Mouse (Mus musculus) intestine, embryonic 16.5 days (tissue): Measurements from ENCODE around the gene Arhgef19. TPM values are rescaled to one million over a fixed set of nuclear protein-coding genes. Genes with fewer than 3 reads are reported as not detected.
A peak's percentile ranks its signal among the peaks of the same experiment; 100 is the strongest.

Source experiments
- ATAC-seq: fragments of 200-750 bp; cut with Nextera tagmentation; 2 replicates; pipeline ENCODE4 v1.8.0; 2017; ENCODE audit warnings: moderate TSS enrichment, moderate library complexity
- H3K27ac ChIP-seq: fragments of 300-500 bp; sonication (generic); 2 replicates; pipeline ENCODE4 v1.5.1; 2014; ENCODE audit warnings: mild to moderate bottlenecking, low read length
- H3K27me3 ChIP-seq: fragments of 300-500 bp; sonication (generic); replicated peaks from 2 replicates; pipeline ENCODE4 v1.6.1; 2014; ENCODE audit warnings: low read length, control low read depth, mixed read lengths; ENCODE audit not compliant: control insufficient read depth, insufficient read depth
- H3K36me3 ChIP-seq: fragments of 300-500 bp; sonication (generic); 2 replicates; pipeline ENCODE4 v1.6.1; 2014; ENCODE audit warnings: low read length, control low read depth; ENCODE audit not compliant: control insufficient read depth, insufficient read depth
- H3K4me1 ChIP-seq: fragments of 300-500 bp; sonication (generic); 2 replicates; pipeline ENCODE4 v1.6.1; 2014; ENCODE audit warnings: low read length, control low read depth, mixed read lengths; ENCODE audit not compliant: control insufficient read depth, insufficient read depth
- H3K4me2 ChIP-seq: fragments of 300-500 bp; sonication (generic); 2 replicates; pipeline ENCODE4 v1.6.1; 2014; ENCODE audit warnings: low read depth, low read length, control low read depth
- H3K4me3 ChIP-seq: fragments of 300-500 bp; sonication (generic); 2 replicates; pipeline ENCODE4 v1.5.1; 2014; ENCODE audit warnings: mild to moderate bottlenecking, low read length
- H3K9ac ChIP-seq: fragments of 300-500 bp; sonication (generic); 2 replicates; pipeline ENCODE4 v1.6.1; 2014; ENCODE audit warnings: low read depth, low read length
- H3K9me3 ChIP-seq: fragments of 300-500 bp; sonication (generic); 2 replicates; pipeline ENCODE4 v1.6.1; 2016; ENCODE audit warnings: low read length, control low read depth; ENCODE audit not compliant: control insufficient read depth
- WGBS: fragments of 180-500 bp; shearing (Covaris S2); extraction: QIAGEN DNeasy Blood & Tissue Kit; methylation state at CpG from one replicate; pipeline ENCODE4 v1.1.7; 2014; 5-methylcytosine and 5-hydroxymethylcytosine counted together
- polyA plus RNA-seq: library from polyadenylated mRNA; unstranded; fragments of >200 nt; fragmentation: Nextera tagmentation; extraction: Ambion mirVana; gene quantifications from 2 replicates; pipeline ENCODE4 v1.2.1, GENCODE M21; 2015

Arhgef19 gene
- polyA plus RNA-seq: 15.0 and 15.1 TPM in 2 replicates

- Histone ChIP-seq H3K9me3 (no peaks in the 10 kb centered on the region), H3K27ac (peak within 1 kb of the TSS; percentile 76), H3K4me2 (peak within 1 kb of the TSS; percentile 88), H3K9ac (peak within 1 kb of the TSS; percentile 65), H3K4me3 (peak within 1 kb of the TSS; percentile 48), H3K27me3 (no peaks in the 10 kb centered on the region; the same call in 1 of the 2 replicates), H3K4me1 (peaks cover 52% of the 10 kb centered on the region), H3K36me3 (no peaks in the 10 kb centered on the region)
- under 1% methylated on average over 31 of the region's 31 CpGs for WGBS
- peak; percentile 90 for ATAC-seq
Observed at GRCm38 (mm10) chr4:141239388-141240125, at the start of gene Arhgef19. Arhgef19 (plus strand) TSS chr4:141239499.

GRCm38 (mm10) chr4:141191294-141191693, 48.0 kb upstream of the Arhgef19 start:
- 92% methylated on average over 7 of the region's 7 CpGs for WGBS
- no peaks in the 10 kb centered on the region for H3K27me3 ChIP-seq
- H3K36me3 ChIP-seq: peaks cover 8% of the 10 kb centered on the region
- peaks cover 12% of the 10 kb centered on the region for H3K4me1 ChIP-seq
- no peak overlapping the region for H3K4me3 ChIP-seq
- ATAC-seq: no peak
- no peaks in the 10 kb centered on the region for H3K9me3 ChIP-seq
- H3K27ac ChIP-seq: no peak overlapping the region
- H3K9ac ChIP-seq: no peak overlapping the region
- H3K4me2 ChIP-seq: no peak overlapping the region

- Histone ChIP-seq H3K27ac (no peak overlapping the region), H3K4me1 (no peaks in the 10 kb centered on the region), H3K9ac (no peak overlapping the region), H3K4me3 (no peak overlapping the region), H3K27me3 (no peaks in the 10 kb centered on the region), H3K36me3 (peaks cover 21% of the 10 kb centered on the region), H3K9me3 (no peaks in the 10 kb centered on the region), H3K4me2 (no peak overlapping the region)
- 89% methylated on average over 6 of the region's 6 CpGs for WGBS
- no peak for ATAC-seq
Observed at GRCm38 (mm10) chr4:141194553-141194952, 44.7 kb upstream of the Arhgef19 start.

- H3K9ac ChIP-seq: no peak overlapping the region
- H3K9me3 ChIP-seq: no peaks in the 10 kb centered on the region
- no peak overlapping the region for H3K4me2 ChIP-seq
- H3K36me3 ChIP-seq: peaks cover 25% of the 10 kb centered on the region
- no peaks in the 10 kb centered on the region for H3K27me3 ChIP-seq
- H3K4me1 ChIP-seq: 0 out of 2 replicates have a peak, but pooled peaks cover 2% of the 10 kb centered on the region
- peak; percentile 97 for ATAC-seq
- peak overlapping the region; percentile 38 for H3K27ac ChIP-seq
- 83% methylated on average over 13 of the region's 13 CpGs for WGBS
- H3K4me3 ChIP-seq: no peak overlapping the region
Observed at GRCm38 (mm10) chr4:141196981-141197685, 42.2 kb upstream of the Arhgef19 start.

- no peak for ATAC-seq
- H3K36me3 ChIP-seq: peaks cover 25% of the 10 kb centered on the region
- WGBS: 82% methylated on average over 13 of the region's 13 CpGs
Observed at GRCm38 (mm10) chr4:141197686-141198035, 41.6 kb upstream of the Arhgef19 start.

GRCm38 (mm10) chr4:141200906-141201305, 38.4 kb upstream of the Arhgef19 start:
- no peak overlapping the region for H3K27ac ChIP-seq
- H3K4me2 ChIP-seq: no peak overlapping the region
- peaks cover 22% of the 10 kb centered on the region for H3K36me3 ChIP-seq
- no peak for ATAC-seq
- no peaks in the 10 kb centered on the region for H3K27me3 ChIP-seq
- H3K9ac ChIP-seq: no peak overlapping the region
- 72% methylated on average over 11 of the region's 11 CpGs for WGBS
- no peaks in the 10 kb centered on the region for H3K9me3 ChIP-seq
- 0 out of 2 replicates have a peak, but pooled peaks cover 2% of the 10 kb centered on the region for H3K4me1 ChIP-seq
- H3K4me3 ChIP-seq: no peak overlapping the region

More at GRCm38 (mm10) chr4:141197686-141198035, 41.6 kb upstream of the Arhgef19 start:
- no peak overlapping the region for H3K27ac ChIP-seq
- H3K4me2 ChIP-seq: no peak overlapping the region
- H3K9me3 ChIP-seq: no peaks in the 10 kb centered on the region
- 0 out of 2 replicates have a peak, but pooled peaks cover 2% of the 10 kb centered on the region for H3K4me1 ChIP-seq
- H3K4me3 ChIP-seq: no peak overlapping the region
- no peak overlapping the region for H3K9ac ChIP-seq
- H3K27me3 ChIP-seq: no peaks in the 10 kb centered on the region

- Histone ChIP-seq H3K9ac (no peak overlapping the region), H3K4me3 (no peak overlapping the region), H3K9me3 (no peaks in the 10 kb centered on the region), H3K4me2 (no peak overlapping the region), H3K4me1 (0 out of 2 replicates have a peak, but pooled peaks cover 2% of the 10 kb centered on the region), H3K36me3 (peaks cover 19% of the 10 kb centered on the region), H3K27me3 (no peaks in the 10 kb centered on the region), H3K27ac (no peak overlapping the region)
- ATAC-seq: no peak
- WGBS: 86% methylated on average over 6 of the region's 6 CpGs
Observed at GRCm38 (mm10) chr4:141202192-141202591, 37.1 kb upstream of the Arhgef19 start.

GRCm38 (mm10) chr4:141204580-141205061, 34.7 kb upstream of the Arhgef19 start:
- H3K9ac ChIP-seq: no peak overlapping the region
- no peak overlapping the region for H3K27ac ChIP-seq
- ATAC-seq: 0 out of 2 replicates have a peak, but pooled peaks have one; percentile 24
- WGBS: 70% methylated on average over 4 of the region's 4 CpGs
- H3K4me2 ChIP-seq: no peak overlapping the region
- H3K4me1 ChIP-seq: 0 out of 2 replicates have a peak, but pooled peaks cover 2% of the 10 kb centered on the region
- H3K4me3 ChIP-seq: no peak overlapping the region
- no peaks in the 10 kb centered on the region for H3K9me3 ChIP-seq
- H3K36me3 ChIP-seq: peaks cover 7% of the 10 kb centered on the region
- H3K27me3 ChIP-seq: no peaks in the 10 kb centered on the region

- 87% methylated on average over 5 of the region's 5 CpGs for WGBS
- no peak; the same call in 1 of the 2 replicates for ATAC-seq
- H3K27me3 ChIP-seq: no peaks in the 10 kb centered on the region
- H3K9me3 ChIP-seq: no peaks in the 10 kb centered on the region
- H3K4me2 ChIP-seq: no peak overlapping the region
- H3K36me3 ChIP-seq: no peaks in the 10 kb centered on the region
- H3K27ac ChIP-seq: no peak overlapping the region
- H3K4me3 ChIP-seq: no peak overlapping the region
- H3K4me1 ChIP-seq: no peaks in the 10 kb centered on the region
- no peak overlapping the region for H3K9ac ChIP-seq
Observed at GRCm38 (mm10) chr4:141207081-141207480, 32.2 kb upstream of the Arhgef19 start.
